Mouse (Mus musculus) CH12.LX (cell line): ENCODE measurements at regions not wholly inside any gene's neighbourhood (a gene's known extent, or its start where the extent isn't known, plus 50 kb on each side); places are given as distances from the start of the nearest gene placed in this dataset.

Experiments
- DNase-seq: peaks from one replicate; pipeline ENCODE4 v3.0.0-alpha.2; 2013; ENCODE audit errors: extremely low read depth
- H3K27ac ChIP-seq: 2 replicates; pipeline ENCODE4 v1.5.1; 2012; ENCODE audit warnings: low read depth, mild to moderate bottlenecking, control low read depth, moderate library complexity; ENCODE audit not compliant: insufficient read depth
- H3K27me3 ChIP-seq: replicated peaks from 2 replicates; pipeline ENCODE3; 2012; ENCODE audit warnings: inconsistent platforms
- H3K36me3 ChIP-seq, 2 experiments: replicated peaks in 1 of 2; 2 replicates each; pipeline versions ENCODE3 to v1.6.1; 2012; ENCODE audit warnings: inconsistent platforms in 1 of 2, low read length in 1 of 2, mild to moderate bottlenecking in 1 of 2, mixed read lengths in 1 of 2, moderate library complexity in 1 of 2; ENCODE audit not compliant: control insufficient read depth in 1 of 2, insufficient read depth in 1 of 2
- H3K4me1 ChIP-seq, 2 experiments: 2 replicates each; pipeline ENCODE4 v1.6.1; 2012; ENCODE audit warnings: inconsistent platforms in 1 of 2, moderate library complexity in 1 of 2; ENCODE audit not compliant: insufficient read depth in 2 of 2, control insufficient read depth in 1 of 2
- H3K4me2 ChIP-seq: 2 replicates; pipeline ENCODE4 v1.6.1; 2012; ENCODE audit warnings: low read depth, mild to moderate bottlenecking, control low read depth; ENCODE audit not compliant: poor library complexity, insufficient read depth, severe bottlenecking
- H3K4me3 ChIP-seq, 3 experiments: fragments of 150-350 bp in 1 of 3; sonication (generic) in 1 of 3; replicated peaks in 1 of 3; 2 replicates each; pipeline versions ENCODE3 to v1.5.1; 2011 to 2012; ENCODE audit warnings: low read depth in 2 of 3, low read length in 2 of 3, mild to moderate bottlenecking in 2 of 3, moderate library complexity in 2 of 3, control low read depth in 1 of 3, improper control_type of control experiment in 1 of 3, inconsistent platforms in 1 of 3, mixed read lengths in 1 of 3; ENCODE audit not compliant: poor library complexity in 1 of 3
- H3K79me2 ChIP-seq: replicated peaks from 2 replicates; pipeline ENCODE4 v1.6.1; 2012; ENCODE audit warnings: mild to moderate bottlenecking, moderate library complexity; ENCODE audit not compliant: control insufficient read depth, poor library complexity, insufficient read depth, severe bottlenecking; ENCODE audit errors: extremely low read depth
- H3K9ac ChIP-seq: 2 replicates; pipeline ENCODE4 v1.6.1; 2012; ENCODE audit warnings: low read depth, mild to moderate bottlenecking, control low read depth, moderate library complexity; ENCODE audit not compliant: insufficient read depth
- H3K9me3 ChIP-seq: replicated peaks from 2 replicates; pipeline ENCODE3; 2012; ENCODE audit warnings: low read length, inconsistent platforms, mixed read lengths
- BHLHE40 ChIP-seq: IDR thresholded peaks from 2 replicates; pipeline ENCODE4 v1.6.1; 2011; ENCODE audit warnings: mild to moderate bottlenecking, low read depth, low read length, improper control_type of control experiment
- CTCF ChIP-seq, 2 experiments: IDR thresholded peaks in 1 of 2; conservative IDR thresholded peaks in 1 of 2; 2 replicates each; pipeline ENCODE4 v1.5.1; 2011 to 2012; ENCODE audit warnings: low read depth in 2 of 2, low read length in 2 of 2, improper control_type of control experiment in 1 of 2, inconsistent platforms in 1 of 2, mild to moderate bottlenecking in 1 of 2, moderate library complexity in 1 of 2
- EP300 ChIP-seq: IDR thresholded peaks from 2 replicates; pipeline ENCODE4 v1.6.1; 2011; ENCODE audit warnings: low read length, improper control_type of control experiment
- ETS1 ChIP-seq: conservative IDR thresholded peaks from 2 replicates; pipeline ENCODE4 v1.6.1; 2012; ENCODE audit warnings: low read depth, mild to moderate bottlenecking, inconsistent platforms, low read length, improper control_type of control experiment, moderate library complexity
- GABPA ChIP-seq: IDR thresholded peaks from 2 replicates; pipeline ENCODE4 v1.6.1; 2012; ENCODE audit warnings: low read depth, low read length, improper control_type of control experiment, inconsistent platforms; ENCODE audit not compliant: insufficient replicate concordance
- JUN ChIP-seq: IDR thresholded peaks from 2 replicates; pipeline ENCODE4 v1.6.1; 2011; ENCODE audit warnings: low read depth, mild to moderate bottlenecking, low read length, improper control_type of control experiment, moderate library complexity; ENCODE audit not compliant: insufficient read depth
- JUND ChIP-seq: conservative IDR thresholded peaks from 2 replicates; pipeline ENCODE4 v1.6.1; 2011; ENCODE audit warnings: low read depth, low read length, improper control_type of control experiment
- KAT2A ChIP-seq: IDR thresholded peaks from 2 replicates; pipeline ENCODE4 v1.6.1; 2012; ENCODE audit warnings: low read length, improper control_type of control experiment, inconsistent platforms; ENCODE audit not compliant: insufficient replicate concordance
- MAFK ChIP-seq: IDR thresholded peaks from 2 replicates; pipeline ENCODE4 v1.6.1; 2011; ENCODE audit warnings: low read length, improper control_type of control experiment; ENCODE audit not compliant: insufficient replicate concordance
- MAX ChIP-seq: IDR thresholded peaks from 2 replicates; pipeline ENCODE4 v1.6.1; 2011; ENCODE audit warnings: low read length, improper control_type of control experiment
- MAZ ChIP-seq: IDR thresholded peaks from 2 replicates; pipeline ENCODE4 v1.6.1; 2012; ENCODE audit warnings: low read depth, mild to moderate bottlenecking, inconsistent platforms, low read length, improper control_type of control experiment, moderate library complexity
- MXI1 ChIP-seq: IDR thresholded peaks from 2 replicates; pipeline ENCODE4 v1.6.1; 2011; ENCODE audit warnings: mild to moderate bottlenecking, low read depth, low read length, improper control_type of control experiment
- MYC ChIP-seq: IDR thresholded peaks from 2 replicates; pipeline ENCODE4 v1.6.1; 2011; ENCODE audit warnings: low read depth, mild to moderate bottlenecking, improper control_type of control experiment, low read length
- NRF1 ChIP-seq: IDR thresholded peaks from 2 replicates; pipeline ENCODE4 v1.6.1; 2014; ENCODE audit warnings: low read depth, mild to moderate bottlenecking, inconsistent platforms, low read length, improper control_type of control experiment, moderate library complexity
- PAX5 ChIP-seq: IDR thresholded peaks from 2 replicates; pipeline ENCODE4 v1.6.1; 2012; ENCODE audit warnings: low read length, inconsistent platforms, mixed read lengths
- POLR2A ChIP-seq: IDR thresholded peaks from 2 replicates; pipeline ENCODE4 v1.6.1; 2011; ENCODE audit warnings: low read depth, mild to moderate bottlenecking, improper control_type of control experiment, low read length
- RAD21 ChIP-seq: IDR thresholded peaks from 2 replicates; pipeline ENCODE4 v1.6.1; 2011; ENCODE audit warnings: low read depth, mild to moderate bottlenecking, low read length, improper control_type of control experiment, moderate library complexity
- RCOR1 ChIP-seq: conservative IDR thresholded peaks from 2 replicates; pipeline ENCODE4 v1.6.1; 2012; ENCODE audit warnings: low read depth, mild to moderate bottlenecking, inconsistent platforms, low read length, improper control_type of control experiment
- SIN3A ChIP-seq: IDR thresholded peaks from 2 replicates; pipeline ENCODE4 v1.6.1; 2012; ENCODE audit warnings: low read length, improper control_type of control experiment, inconsistent platforms
- SMC3 ChIP-seq: IDR thresholded peaks from 2 replicates; pipeline ENCODE4 v1.6.1; 2011; ENCODE audit warnings: low read depth, low read length, improper control_type of control experiment
- TBP ChIP-seq: conservative IDR thresholded peaks from 2 replicates; pipeline ENCODE4 v1.6.1; 2011; ENCODE audit warnings: low read depth, low read length, improper control_type of control experiment
- TCF12 ChIP-seq: IDR thresholded peaks from 2 replicates; pipeline ENCODE4 v1.6.1; 2014; ENCODE audit warnings: low read depth, mild to moderate bottlenecking, inconsistent platforms, low read length, improper control_type of control experiment
- UBTF ChIP-seq: IDR thresholded peaks from 2 replicates; pipeline ENCODE4 v1.6.1; 2012; ENCODE audit warnings: low read depth, mild to moderate bottlenecking, inconsistent platforms, low read length, improper control_type of control experiment, moderate library complexity
- USF1 ChIP-seq: IDR thresholded peaks from 2 replicates; pipeline ENCODE4 v1.6.1; 2014; ENCODE audit warnings: low read depth, mild to moderate bottlenecking, inconsistent platforms, low read length, improper control_type of control experiment
- USF2 ChIP-seq: conservative IDR thresholded peaks from 2 replicates; pipeline ENCODE4 v1.6.1; 2011; ENCODE audit warnings: low read depth, low read length, improper control_type of control experiment
- ZC3H11A ChIP-seq: IDR thresholded peaks from 2 replicates; pipeline ENCODE4 v1.6.1; 2012; ENCODE audit warnings: low read depth, mild to moderate bottlenecking, inconsistent platforms, low read length, improper control_type of control experiment
- ZKSCAN1 ChIP-seq: IDR thresholded peaks from 2 replicates; pipeline ENCODE4 v1.6.1; 2012; ENCODE audit warnings: low read depth, inconsistent platforms, low read length, improper control_type of control experiment, borderline replicate concordance
- ZMIZ1 ChIP-seq: IDR thresholded peaks from 2 replicates; pipeline ENCODE4 v1.6.1; 2012; ENCODE audit warnings: low read depth, mild to moderate bottlenecking, inconsistent platforms, low read length, improper control_type of control experiment
- ZNF384 ChIP-seq: IDR thresholded peaks from 2 replicates; pipeline ENCODE4 v1.6.1; 2012; ENCODE audit warnings: low read depth, low read length, improper control_type of control experiment, inconsistent platforms
- dilution Hi-C: fragments of 300-500 bp; cut with MboI; formaldehyde crosslinking; loops from 2 replicates; pipeline ENCODE4 v1.14.3; 2020; ENCODE audit warnings: low sequenced_read_pairs; ENCODE audit not compliant: extremely low pct_unique_long_range_greater_than_20kb, extremely low pct_ligation_motif_present
- in situ Hi-C: fragments of 300-500 bp; cut with MboI; formaldehyde crosslinking; loops from 3 replicates; pipeline ENCODE4 v1.14.3; 2019; ENCODE audit warnings: low sequenced_read_pairs, low pct_ligation_motif_present, low pct_unique_long_range_greater_than_20kb, mixed read lengths

DNA sequence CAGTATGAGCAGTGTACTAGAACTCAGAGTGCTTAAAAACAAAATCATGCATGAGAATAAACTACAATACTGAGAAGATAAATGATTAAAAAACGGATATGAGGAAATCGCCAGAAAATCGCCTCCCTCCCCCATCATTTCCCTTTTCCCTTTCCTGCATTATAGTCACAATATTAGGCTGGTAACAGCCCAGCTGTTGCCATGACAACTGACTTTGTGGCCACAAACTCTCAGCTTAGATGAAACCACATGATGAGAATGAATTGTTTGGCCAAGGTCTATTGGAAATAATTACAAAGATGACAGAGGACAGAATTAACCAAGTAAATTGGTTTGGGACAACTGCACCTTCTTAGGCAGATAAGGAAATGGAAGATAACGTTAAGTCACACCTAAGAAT lies 376.8 kb downstream of the Galc start:
- no peak for TF ChIP-seq RAD21
- no peak for TF ChIP-seq ZMIZ1
- TF ChIP-seq CTCF (conservative IDR thresholded peaks at IDR 0.05 in 1 of 2, IDR thresholded peaks at IDR 0.05 in 1 of 2; ENCODE audit: low read depth in 2 of 2, low read length in 2 of 2): no peak
- no peak for TF ChIP-seq BHLHE40
- TF ChIP-seq ZC3H11A: no peak
- no peak for TF ChIP-seq MAZ
- no peak for TF ChIP-seq RCOR1
- TF ChIP-seq ETS1: no peak
- no peak for TF ChIP-seq ZNF384
- TF ChIP-seq SMC3: no peak
- no peak for TF ChIP-seq JUN
- TF ChIP-seq MAX: no peak
- no peak for TF ChIP-seq MAFK
- TF ChIP-seq POLR2A: no peak
- TF ChIP-seq GABPA: no peak
- no peak for TF ChIP-seq NRF1
- TF ChIP-seq MXI1: no peak
- no peak for TF ChIP-seq SIN3A
- no peak for TF ChIP-seq MYC
- TF ChIP-seq PAX5: no peak
- TF ChIP-seq, all 38 proteins: peak for 0
- no peaks in the 10 kb centered on the region for H3K4me1 ChIP-seq
- no peaks in the 10 kb centered on the region for H3K36me3 ChIP-seq
- H3K4me2 ChIP-seq: no peak overlapping the region
- dilution Hi-C loops: no loop called here
- peaks cover 5% of the 10 kb centered on the region for H3K27me3 ChIP-seq
- no peak overlapping the region for H3K9ac ChIP-seq
- no peak for DNase-seq
- in situ Hi-C loops: no loop called here
- no peaks in the 10 kb centered on the region for H3K79me2 ChIP-seq
- no peak overlapping the region for H3K27ac ChIP-seq
- H3K4me3 ChIP-seq: no peak overlapping the region
- no peaks in the 10 kb centered on the region for H3K9me3 ChIP-seq

DNA sequence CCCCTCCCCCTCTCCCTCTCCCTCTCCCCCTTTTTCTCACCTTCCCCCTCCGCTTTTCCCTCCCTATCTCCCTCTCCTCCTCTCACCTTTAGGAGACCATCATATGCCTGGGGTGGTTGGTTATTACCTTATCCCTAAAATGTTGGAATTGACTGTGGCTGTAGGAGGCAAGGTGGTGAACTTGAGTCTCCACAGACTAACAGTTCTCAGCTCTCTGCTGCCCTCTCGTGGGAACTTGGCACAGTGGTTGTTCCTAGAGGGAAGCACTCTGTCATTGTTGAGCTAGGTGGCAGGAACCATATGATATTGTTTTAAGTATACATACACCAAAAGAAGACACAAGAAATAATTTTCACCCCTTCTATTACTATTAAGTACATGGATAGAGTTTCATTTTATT lies 386.9 kb downstream of the Galc start:
- in situ Hi-C loops: no loop called here
- dilution Hi-C loops: no loop called here
- H3K79me2 ChIP-seq: no peaks in the 10 kb centered on the region
- H3K4me1 ChIP-seq: 0 out of 4 replicates have a peak, but pooled peaks cover 0 to 5% of the 10 kb centered on the region in 2 experiments
- TF ChIP-seq ZKSCAN1: no peak
- TF ChIP-seq BHLHE40: no peak
- TF ChIP-seq PAX5: no peak
- no peak for TF ChIP-seq USF1
- no peak for TF ChIP-seq JUND
- no peak for TF ChIP-seq USF2
- peak; percentile 79 for TF ChIP-seq RAD21
- TF ChIP-seq GABPA: no peak
- no peak for TF ChIP-seq MXI1
- TF ChIP-seq UBTF: no peak
- TF ChIP-seq ZMIZ1: no peak
- TF ChIP-seq TCF12: no peak
- TF ChIP-seq TBP: no peak
- peak; percentile 78 for TF ChIP-seq SMC3
- no peak for TF ChIP-seq EP300
- TF ChIP-seq KAT2A: no peak
- no peak for TF ChIP-seq MAFK
- TF ChIP-seq MAZ: no peak
- TF ChIP-seq MYC: no peak
- peak; percentile 60 to 84 for TF ChIP-seq CTCF (conservative IDR thresholded peaks at IDR 0.05 in 1 of 2, IDR thresholded peaks at IDR 0.05 in 1 of 2; ENCODE audit: low read depth in 2 of 2, low read length in 2 of 2)
- DNase-seq: peak; percentile 79
- no peak overlapping the region for H3K9ac ChIP-seq
- no peaks in the 10 kb centered on the region for H3K36me3 ChIP-seq
- no peaks in the 10 kb centered on the region for H3K27me3 ChIP-seq
- H3K4me3 ChIP-seq: no peak overlapping the region
- no peak overlapping the region for H3K27ac ChIP-seq
- no peak overlapping the region for H3K4me2 ChIP-seq
- H3K9me3 ChIP-seq: no peaks in the 10 kb centered on the region
